Mouse (Mus musculus) heart, embryonic 14.5 days (tissue): ENCODE data around the gene Guca2b. TPM values are rescaled to one million over a fixed set of nuclear protein-coding genes. Genes with fewer than 3 reads are reported as not detected.
"Not testable (repeated sequence)": the region's sequence is repeated elsewhere in the genome, so short reads cannot be mapped to it uniquely, and the experiment has no call there.

ENCODE experiments used
- ATAC-seq: fragments of 200-750 bp; cut with Nextera tagmentation; 2 replicates; pipeline ENCODE4 v1.8.0; 2017; ENCODE audit warnings: low read depth, moderate TSS enrichment; ENCODE audit not compliant: insufficient number of reproducible peaks, insufficient read depth, low FRiP score
- H3K27ac ChIP-seq, 2 experiments: fragments of 200-500 bp in 1 of 2; fragments of 300-500 bp in 1 of 2; sonication (generic) in 1 of 2; replicated peaks in 1 of 2; 2 replicates each; pipeline ENCODE4 v1.5.1; 2012 to 2014; ENCODE audit warnings: low read depth in 2 of 2, low read length in 2 of 2, control low read depth in 1 of 2, mild to moderate bottlenecking in 1 of 2, mixed read lengths in 1 of 2; ENCODE audit not compliant: control insufficient read depth in 1 of 2, insufficient read depth in 1 of 2
- H3K27me3 ChIP-seq: fragments of 300-500 bp; sonication (generic); 2 replicates; pipeline ENCODE4 v1.6.1; 2014; ENCODE audit warnings: mild to moderate bottlenecking, low read length, control low read depth; ENCODE audit not compliant: control insufficient read depth, insufficient read depth
- H3K36me3 ChIP-seq: fragments of 300-500 bp; sonication (generic); 2 replicates; pipeline ENCODE4 v1.6.1; 2014; ENCODE audit warnings: mild to moderate bottlenecking, control low read depth, low read length, mixed read lengths; ENCODE audit not compliant: control insufficient read depth, insufficient read depth
- H3K4me1 ChIP-seq, 2 experiments: fragments of 200-500 bp in 1 of 2; fragments of 300-500 bp in 1 of 2; sonication (generic) in 1 of 2; 2 replicates each; pipeline ENCODE4 v1.6.1; 2012 to 2014; ENCODE audit warnings: low read length in 2 of 2, control low read depth in 1 of 2, mixed read lengths in 1 of 2; ENCODE audit not compliant: control insufficient read depth in 2 of 2, insufficient read depth in 2 of 2
- H3K4me2 ChIP-seq: fragments of 300-500 bp; sonication (generic); 2 replicates; pipeline ENCODE4 v1.6.1; 2014; ENCODE audit warnings: mild to moderate bottlenecking, low read length
- H3K4me3 ChIP-seq, 2 experiments: fragments of 200-500 bp in 1 of 2; fragments of 300-500 bp in 1 of 2; sonication (generic) in 1 of 2; 2 replicates each; pipeline ENCODE4 v1.5.1; 2012 to 2014; ENCODE audit warnings: low read length in 2 of 2, mild to moderate bottlenecking in 2 of 2, control low read depth in 1 of 2, low read depth in 1 of 2, moderate library complexity in 1 of 2; ENCODE audit not compliant: control insufficient read depth in 1 of 2, insufficient read depth in 1 of 2
- H3K9ac ChIP-seq: fragments of 300-500 bp; sonication (generic); 2 replicates; pipeline ENCODE4 v1.6.1; 2014; ENCODE audit warnings: mild to moderate bottlenecking, low read length
- H3K9me3 ChIP-seq: fragments of 300-500 bp; sonication (generic); 2 replicates; pipeline ENCODE4 v1.6.1; 2016; ENCODE audit warnings: low read length, control low read depth; ENCODE audit not compliant: control insufficient read depth
- WGBS: fragments of 180-500 bp; shearing (Covaris S2); extraction: QIAGEN DNeasy Blood & Tissue Kit; methylation state at CpG from one replicate; pipeline ENCODE4 v1.1.7; 2014; 5-methylcytosine and 5-hydroxymethylcytosine counted together
- polyA plus RNA-seq: library from polyadenylated mRNA; unstranded; fragments of >200 nt; fragmentation: Nextera tagmentation; extraction: Ambion mirVana; gene quantifications from 2 replicates; pipeline ENCODE4 v1.2.1, GENCODE M21; 2014

Guca2b gene
- polyA plus RNA-seq, 1 experiment from 2014 or later = not detected

DNA sequence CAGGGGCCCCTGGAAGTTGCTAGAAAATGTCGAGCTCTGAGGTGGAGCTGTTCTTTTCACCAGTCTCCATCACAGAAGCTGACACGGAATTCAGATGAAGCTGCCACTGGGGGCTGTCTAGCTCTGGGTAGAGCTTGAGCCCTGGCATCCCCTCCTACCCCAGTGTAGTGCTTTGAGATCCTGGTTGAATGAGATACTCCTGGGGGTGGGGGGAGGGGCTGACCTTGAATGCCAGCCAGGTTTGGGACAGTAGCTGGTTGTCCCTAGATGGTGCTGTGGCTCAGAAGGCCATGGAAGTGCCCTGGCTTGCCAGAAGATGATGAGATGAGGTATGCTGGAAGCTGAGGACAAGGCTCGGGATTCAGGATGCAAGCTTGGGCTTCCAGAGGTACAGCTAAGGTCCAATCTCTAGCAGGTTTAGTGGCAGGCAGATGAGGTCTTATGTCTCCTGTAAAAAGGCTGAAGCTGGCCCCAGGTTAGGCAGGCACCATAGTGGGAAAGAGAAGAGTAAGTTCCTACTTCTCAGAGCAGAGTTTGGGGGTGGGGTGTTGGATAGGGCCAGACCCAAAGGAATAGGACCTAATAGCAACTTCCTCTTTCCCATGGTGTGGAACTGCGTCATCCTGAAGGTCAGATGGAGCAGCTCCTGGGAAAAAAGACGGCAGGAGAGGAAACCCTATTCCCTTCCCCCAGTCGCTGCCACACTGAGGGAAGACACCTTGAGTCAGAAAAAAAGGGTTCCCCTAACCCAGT lies 23.7 kb downstream of the Guca2b start:
- peaks cover 6% of the 10 kb centered on the region for H3K36me3 ChIP-seq
- peaks cover 54 to 69% of the 10 kb centered on the region in 2 experiments for H3K4me1 ChIP-seq
- H3K9me3 ChIP-seq = no peaks in the 10 kb centered on the region
- peak overlapping the region; percentile 5 to 24; a peak in 1 of 4 replicates for H3K27ac ChIP-seq
- H3K4me3 ChIP-seq = no peak overlapping the region
- no peaks in the 10 kb centered on the region for H3K27me3 ChIP-seq
- H3K4me2 ChIP-seq = no peak overlapping the region
- no peak overlapping the region for H3K9ac ChIP-seq
- 0 out of 2 replicates have a peak, but pooled peaks have one; percentile 19 for ATAC-seq
- whole genome bisulfite sequencing = 58% methylated on average over 6 of the region's 6 CpGs

DNA sequence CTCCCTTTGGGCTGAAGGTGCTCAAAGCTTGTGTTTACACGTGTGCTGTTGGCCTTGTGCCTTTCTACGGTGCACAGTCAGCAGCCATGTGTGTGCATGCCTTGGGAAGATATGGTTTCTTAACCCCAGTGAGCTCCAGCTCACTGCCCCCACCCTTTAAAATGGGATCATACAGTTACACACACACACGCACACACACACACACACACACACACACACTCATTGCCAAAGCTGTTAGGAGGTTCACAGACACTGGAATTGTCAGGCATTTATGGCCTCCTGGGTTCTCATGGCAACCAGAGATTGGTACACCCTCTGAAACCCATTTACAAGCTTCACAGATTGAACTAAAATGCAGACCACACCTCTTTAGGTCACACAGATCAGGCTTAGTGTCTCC lies 24.8 kb downstream of the Guca2b start:
- peak overlapping the region in 1 of 2 experiments; percentile 80; a peak in 1 of 4 replicates for H3K27ac ChIP-seq

DNA sequence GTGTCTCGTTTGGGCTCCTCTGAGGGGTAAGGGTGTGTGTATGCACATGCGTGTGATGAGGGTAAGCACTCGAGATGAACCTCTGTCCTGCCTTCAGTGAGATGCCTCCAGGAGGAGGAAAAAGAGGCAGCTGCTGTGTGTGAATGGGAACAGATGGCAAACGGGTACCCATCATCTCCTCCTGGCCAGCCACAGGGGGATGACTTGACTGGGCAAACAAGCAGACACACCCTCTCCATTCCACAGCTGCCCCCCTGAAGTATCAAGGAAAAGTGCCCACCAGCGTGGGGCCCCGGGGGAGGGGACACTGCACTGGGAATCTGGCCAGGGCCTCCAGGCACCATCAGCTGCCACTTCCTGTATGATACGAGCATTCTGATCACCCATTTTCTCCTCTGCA lies 25.4 kb downstream of the Guca2b start:
- WGBS = 41% methylated on average over 7 of the region's 7 CpGs
- Histone ChIP-seq H3K4me3 (no peak overlapping the region), H3K9ac (peak overlapping the region; percentile 44), H3K36me3 (peaks cover 18% of the 10 kb centered on the region), H3K27me3 (no peaks in the 10 kb centered on the region), H3K4me2 (0 out of 2 replicates have a peak overlapping the region, but pooled peaks have one; percentile 7), H3K27ac (peak overlapping the region in 1 of 2 experiments; percentile 80; a peak in 2 of 4 replicates), H3K9me3 (no peaks in the 10 kb centered on the region), H3K4me1 (peaks cover 54 to 69% of the 10 kb centered on the region in 2 experiments)
- ATAC-seq = no peak

More for the DNA sequence above, 24.8 kb downstream of the Guca2b start:
- Histone ChIP-seq H3K9me3 (no peaks in the 10 kb centered on the region), H3K4me1 (peaks cover 54 to 69% of the 10 kb centered on the region in 2 experiments), H3K4me3 (no peak overlapping the region), H3K9ac (no peak overlapping the region), H3K27me3 (no peaks in the 10 kb centered on the region), H3K36me3 (peaks cover 18% of the 10 kb centered on the region), H3K4me2 (no peak overlapping the region)
- no peak for ATAC-seq
- 77% methylated on average over 3 of the region's 3 CpGs for WGBS

GRCm38 (mm10) chr4:119632721-119633120 lies 26.0 kb downstream of the Guca2b start:
- ATAC-seq = peak; percentile 22; the same call in 1 of the 2 replicates
- H3K4me3 ChIP-seq = no peak overlapping the region
- peaks cover 54 to 69% of the 10 kb centered on the region in 2 experiments for H3K4me1 ChIP-seq
- H3K9me3 ChIP-seq = no peaks in the 10 kb centered on the region
- H3K36me3 ChIP-seq = peaks cover 18% of the 10 kb centered on the region
- WGBS = 12% methylated on average over 7 of the region's 7 CpGs
- peak overlapping the region; percentile 38 to 80 for H3K27ac ChIP-seq
- peak overlapping the region; percentile 44 for H3K9ac ChIP-seq
- 0 out of 2 replicates have a peak overlapping the region, but pooled peaks have one; percentile 11 for H3K4me2 ChIP-seq
- no peaks in the 10 kb centered on the region for H3K27me3 ChIP-seq

DNA sequence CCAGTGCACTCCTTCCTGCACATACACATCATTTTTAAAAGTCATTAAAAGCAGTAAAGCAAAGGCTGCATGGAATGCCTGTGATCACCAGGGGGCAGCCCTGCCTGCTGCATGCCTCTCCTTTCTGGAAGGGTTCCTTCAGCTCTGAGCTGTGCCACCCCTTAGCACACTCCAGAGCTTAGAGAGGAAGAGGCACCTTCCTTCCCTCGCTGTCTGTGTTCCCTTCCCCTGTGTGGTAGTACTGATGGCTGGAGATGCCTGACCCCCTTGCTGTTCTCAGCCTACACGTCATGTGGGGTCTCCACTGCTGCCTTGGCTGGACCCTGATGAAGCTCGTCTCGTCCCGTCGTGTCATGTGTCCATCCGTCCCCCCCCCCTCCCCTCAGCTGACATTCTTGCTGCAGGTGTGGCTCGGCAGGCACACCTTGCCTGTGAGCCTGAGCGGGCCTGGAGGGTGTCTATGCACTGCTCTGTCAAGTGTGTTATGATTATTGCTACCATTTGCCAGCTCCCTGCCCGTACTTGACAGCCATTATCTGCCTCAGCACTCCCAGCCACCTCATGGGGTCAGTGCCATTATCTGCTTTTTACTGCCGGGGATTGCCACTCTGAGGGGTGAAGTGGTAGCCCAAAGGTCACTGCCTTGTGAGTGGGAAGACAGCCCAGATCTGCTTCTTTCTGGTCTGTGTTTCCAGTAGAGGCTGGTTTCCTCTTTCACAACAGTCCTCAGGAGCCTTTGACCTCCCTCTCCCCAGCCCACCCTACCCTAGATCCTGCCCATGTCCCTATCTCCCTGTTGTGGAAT lies 27.4 kb downstream of the Guca2b start:
- Histone ChIP-seq H3K36me3 (peaks cover 22% of the 10 kb centered on the region), H3K27me3 (no peaks in the 10 kb centered on the region), H3K9ac (peak overlapping the region; percentile 34; the same call in 1 of the 2 replicates), H3K4me2 (no peak overlapping the region; the same call in 1 of the 2 replicates), H3K4me1 (peaks cover 46 to 66% of the 10 kb centered on the region in 2 experiments), H3K27ac (peak overlapping the region; percentile 36 to 80; a peak in 3 of 4 replicates), H3K9me3 (no peaks in the 10 kb centered on the region), H3K4me3 (no peak overlapping the region)
- WGBS = 28% methylated on average over 11 of the region's 11 CpGs
- peak; percentile 37; the same call in 1 of the 2 replicates for ATAC-seq

- not testable (repeated sequence) for H3K4me2 ChIP-seq, H3K27ac ChIP-seq, H3K9me3 ChIP-seq, H3K9ac ChIP-seq, ATAC-seq, H3K27me3 ChIP-seq, H3K4me3 ChIP-seq
- WGBS = 53% methylated on average over 4 of the region's 4 CpGs
- Histone ChIP-seq H3K4me1 (peaks cover 27 to 43% of the 10 kb centered on the region in 2 experiments), H3K36me3 (peaks cover 47% of the 10 kb centered on the region)
Measured at GRCm38 (mm10) chr4:119628363-119628762, 30.4 kb downstream of the Guca2b start.

- Histone ChIP-seq H3K9ac (no peak overlapping the region), H3K27ac (peak overlapping the region in 1 of 2 experiments; percentile 65; a peak in 1 of 4 replicates), H3K27me3 (no peaks in the 10 kb centered on the region), H3K36me3 (peaks cover 57% of the 10 kb centered on the region), H3K9me3 (no peaks in the 10 kb centered on the region), H3K4me3 (no peak overlapping the region), H3K4me2 (no peak overlapping the region), H3K4me1 (peaks cover 19 to 33% of the 10 kb centered on the region in 2 experiments)
- ATAC-seq = no peak
- WGBS = 35% methylated on average over 4 of the region's 4 CpGs
Measured at GRCm38 (mm10) chr4:119627317-119627716, 31.4 kb downstream of the Guca2b start.
